Mouse (Mus musculus) liver, embryonic 14.5 days (tissue): ENCODE measurements around the gene Cyp2j12. TPM values are rescaled to one million over a fixed set of nuclear protein-coding genes. Genes with fewer than 3 reads are reported as not detected.
"Not testable (repeated sequence)": the region's sequence is repeated elsewhere in the genome, so short reads cannot be mapped to it uniquely, and the experiment has no call there.

ENCODE experiments used
- ATAC-seq: fragments of 200-750 bp; cut with Nextera tagmentation; 2 replicates; pipeline ENCODE4 v1.8.0; 2017; ENCODE audit warnings: moderate number of reproducible peaks, mild to moderate bottlenecking, moderate library complexity; ENCODE audit not compliant: insufficient read depth
- DNase-seq, 3 experiments: peaks; one replicate each; pipeline ENCODE4 v3.0.0-alpha.2; 2012 to 2013; ENCODE audit warnings: low read depth in 3 of 3, low spot score in 3 of 3
- H3K27ac ChIP-seq: fragments of 300-500 bp; sonication (generic); 2 replicates; pipeline ENCODE4 v1.5.1; 2014; ENCODE audit warnings: moderate library complexity, mild to moderate bottlenecking, control low read depth, inconsistent platforms
- H3K27me3 ChIP-seq: fragments of 300-500 bp; sonication (generic); 2 replicates; pipeline ENCODE4 v1.6.1; 2014; ENCODE audit warnings: mild to moderate bottlenecking, low read length, moderate library complexity; ENCODE audit not compliant: control insufficient read depth, insufficient read depth
- H3K36me3 ChIP-seq: fragments of 300-500 bp; sonication (generic); replicated peaks from 2 replicates; pipeline ENCODE4 v1.6.1; 2014; ENCODE audit warnings: low read depth; ENCODE audit not compliant: control insufficient read depth, insufficient read depth
- H3K4me1 ChIP-seq, 2 experiments: fragments of 200-500 bp in 1 of 2; fragments of 300-500 bp in 1 of 2; sonication (generic) in 1 of 2; replicated peaks; 2 replicates each; pipeline ENCODE4 v1.6.1; 2012 to 2014; ENCODE audit warnings: antibody characterized with exemption in 1 of 2, inconsistent platforms in 1 of 2, low read length in 1 of 2; ENCODE audit not compliant: control insufficient read depth in 2 of 2, insufficient read depth in 2 of 2
- H3K4me2 ChIP-seq: fragments of 300-500 bp; sonication (generic); 2 replicates; pipeline ENCODE4 v1.6.1; 2014; ENCODE audit warnings: low read depth, mild to moderate bottlenecking, control low read depth, moderate library complexity
- H3K4me3 ChIP-seq, 2 experiments: fragments of 200-500 bp in 1 of 2; fragments of 300-500 bp in 1 of 2; sonication (generic) in 1 of 2; 2 replicates each; pipeline ENCODE4 v1.5.1; 2012 to 2014; ENCODE audit warnings: low read depth in 2 of 2, low read length in 2 of 2, mild to moderate bottlenecking in 2 of 2, control low read depth in 1 of 2, inconsistent platforms in 1 of 2, moderate library complexity in 1 of 2; ENCODE audit not compliant: insufficient read depth in 1 of 2
- H3K9ac ChIP-seq: fragments of 300-500 bp; sonication (generic); replicated peaks from 2 replicates; pipeline ENCODE4 v1.6.1; 2014; ENCODE audit warnings: mild to moderate bottlenecking, control low read depth, moderate library complexity
- H3K9me3 ChIP-seq: fragments of 300-500 bp; sonication (generic); 2 replicates; pipeline ENCODE4 v1.6.1; 2016; ENCODE audit warnings: low read length, mixed read lengths; ENCODE audit not compliant: control insufficient read depth
- CTCF ChIP-seq: IDR thresholded peaks from 2 replicates; pipeline ENCODE4 v1.5.1; 2016; ENCODE audit warnings: antibody characterized with exemption, low read depth, control low read depth
- EP300 ChIP-seq: IDR thresholded peaks from 2 replicates; pipeline ENCODE4 v1.6.1; 2016; ENCODE audit warnings: antibody characterized with exemption, low read depth
- WGBS: fragments of 180-500 bp; shearing (Covaris S2); extraction: QIAGEN DNeasy Blood & Tissue Kit; methylation state at CpG from one replicate; pipeline ENCODE4 v1.1.7; 2014; ENCODE audit not compliant: insufficient replicate concordance; 5-methylcytosine and 5-hydroxymethylcytosine counted together
- polyA plus RNA-seq, 2 experiments: library from polyadenylated mRNA; depleted of rRNA in 1 of 2; stranded (reverse) in 1 of 2; unstranded in 1 of 2; fragments of >200 nt; fragmentation: Nextera tagmentation in 1 of 2; extraction: Ambion mirVana in 1 of 2; gene quantifications; 2 replicates each; pipeline versions ENCODE4 v1.2.1 to v1.2.3; 2012 to 2014

The Cyp2j12 gene
- polyA plus RNA-seq (2012; rRNA removed) (not detected in 2 replicates), polyA plus RNA-seq (2014; fragmentation: Nextera tagmentation; extraction: Ambion mirVana) (not detected in 2 replicates)

DNA sequence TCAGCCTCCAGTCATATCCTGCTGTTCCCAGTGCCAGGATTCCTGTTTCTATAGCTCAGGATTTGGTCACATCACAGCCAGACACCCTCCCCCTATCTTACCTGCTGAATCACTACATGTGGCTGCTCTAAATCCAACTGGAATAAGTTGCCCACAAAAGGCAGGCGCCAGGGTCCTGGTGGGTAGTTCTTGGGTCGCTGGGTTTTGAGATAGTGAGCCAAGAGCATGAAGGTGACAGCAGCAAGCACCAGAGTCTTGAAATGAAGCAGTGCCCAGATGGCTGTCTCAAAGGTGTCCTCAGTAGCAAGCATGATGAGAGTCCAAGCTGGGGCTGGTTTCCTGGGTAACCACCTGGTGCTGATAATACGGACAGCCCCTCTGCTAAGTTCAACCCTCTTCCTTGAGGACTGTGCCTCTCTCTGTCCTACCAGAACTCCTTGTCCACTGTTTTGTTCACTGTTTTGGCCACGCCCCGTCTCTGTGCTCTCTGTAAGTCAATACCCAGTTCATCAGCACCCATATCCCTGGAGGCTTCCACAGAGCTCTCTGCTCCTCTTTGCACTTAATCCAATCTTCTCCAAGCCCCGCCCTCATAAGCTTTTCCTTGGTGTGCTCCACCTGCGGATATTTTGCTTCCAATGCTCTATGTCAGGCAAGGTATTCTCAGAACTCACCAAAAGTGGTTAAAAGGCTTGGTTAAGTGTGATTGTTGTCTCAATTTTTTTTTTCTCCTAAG, at the start of gene Cyp2j12:
Gene Cyp2j12, minus strand, starts transcription at position 421 of the 736 bp plus-strand sequence.
- ATAC-seq (no peak), DNase-seq (no peak)
- H3K4me1 ChIP-seq: no peaks in the 10 kb centered on the region
- TF ChIP-seq CTCF (no peak), EP300 (no peak)
- no peaks in the 10 kb centered on the region for H3K9me3 ChIP-seq
- no peak within 1 kb of the TSS for H3K4me2 ChIP-seq
- no peaks in the 10 kb centered on the region for H3K36me3 ChIP-seq
- no peaks in the 10 kb centered on the region for H3K27me3 ChIP-seq
- H3K4me3 ChIP-seq: no peak within 1 kb of the TSS
- no peak within 1 kb of the TSS for H3K9ac ChIP-seq
- WGBS: 48% methylated on average over 7 of the region's 7 CpGs
- no peak within 1 kb of the TSS for H3K27ac ChIP-seq

DNA sequence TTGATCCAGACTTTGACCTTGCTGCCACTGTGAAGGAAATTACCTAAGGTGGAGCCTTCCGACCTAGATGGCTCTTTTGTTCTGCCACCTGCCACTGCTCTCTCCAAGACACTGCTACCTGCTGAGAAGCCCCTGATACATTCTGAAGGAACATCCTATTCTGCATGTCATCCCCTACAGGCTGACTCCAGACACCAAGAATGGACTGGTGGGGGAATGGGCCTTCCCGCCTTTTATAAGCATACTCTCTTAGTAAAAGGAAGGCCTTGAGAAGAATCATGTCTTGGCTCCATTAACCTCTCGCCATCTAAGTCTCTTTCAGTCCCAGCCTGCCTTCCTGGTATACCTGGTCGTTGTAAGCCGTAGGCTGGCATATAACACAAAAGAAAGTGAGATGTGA, 48.4 kb upstream of the Cyp2j12 start:
- H3K4me2 ChIP-seq, H3K27me3 ChIP-seq, H3K27ac ChIP-seq, H3K4me1 ChIP-seq, ATAC-seq, DNase-seq, H3K36me3 ChIP-seq, H3K9ac ChIP-seq, H3K9me3 ChIP-seq, H3K4me3 ChIP-seq: not testable (repeated sequence)
- WGBS: 60% methylated on average over 5 of the region's 5 CpGs

DNA sequence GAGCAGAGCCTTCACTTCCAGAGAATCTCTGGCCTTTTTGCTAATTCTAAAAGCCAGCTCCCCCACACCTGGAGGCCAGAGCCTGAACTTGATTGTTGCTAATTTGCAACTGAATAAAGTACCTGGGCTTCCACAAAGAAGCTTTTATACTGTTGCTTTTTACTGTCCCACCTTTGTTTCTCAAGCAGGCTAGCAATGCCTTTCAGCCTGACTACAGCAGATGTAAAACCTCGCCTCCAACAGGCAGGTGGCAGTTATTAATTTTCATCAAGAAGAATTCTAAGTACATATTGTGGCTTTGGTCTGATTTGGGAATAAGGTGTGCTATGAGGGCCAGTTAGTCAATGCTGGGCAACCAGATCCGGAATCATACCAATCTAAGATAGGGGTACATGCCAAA, 47.7 kb upstream of the Cyp2j12 start:
- H3K9me3 ChIP-seq, H3K4me1 ChIP-seq, DNase-seq, H3K27ac ChIP-seq, H3K4me3 ChIP-seq, H3K36me3 ChIP-seq, ATAC-seq, H3K27me3 ChIP-seq, H3K4me2 ChIP-seq, H3K9ac ChIP-seq: not testable (repeated sequence)
- 47% methylated on average over 2 of the region's 2 CpGs for WGBS

GRCm38 (mm10) chr4:96188146-96188545, 47.2 kb upstream of the Cyp2j12 start:
- not testable (repeated sequence) for H3K9ac ChIP-seq, H3K27me3 ChIP-seq, H3K4me1 ChIP-seq, H3K4me2 ChIP-seq, ATAC-seq, DNase-seq, H3K4me3 ChIP-seq, H3K36me3 ChIP-seq, H3K9me3 ChIP-seq, H3K27ac ChIP-seq
- 60% methylated on average over 2 of the region's 2 CpGs for WGBS

- H3K9me3 ChIP-seq, H3K4me1 ChIP-seq, H3K27ac ChIP-seq, ATAC-seq, H3K4me2 ChIP-seq, DNase-seq, H3K4me3 ChIP-seq, H3K27me3 ChIP-seq, H3K9ac ChIP-seq, H3K36me3 ChIP-seq: not testable (repeated sequence)
- 69% methylated on average over 2 of the region's 2 CpGs for WGBS
Observed at GRCm38 (mm10) chr4:96184716-96185115, 43.8 kb upstream of the Cyp2j12 start.
